Mouse (Mus musculus) midbrain, embryonic 13.5 days (tissue): ENCODE measurements around the gene Midn. TPM values are rescaled to one million over a fixed set of nuclear protein-coding genes. Genes with fewer than 3 reads are reported as not detected.

ENCODE experiments used
- ATAC-seq: fragments of 200-750 bp; cut with Nextera tagmentation; 2 replicates; pipeline ENCODE4 v1.8.0; 2017; ENCODE audit warnings: mild to moderate bottlenecking, moderate TSS enrichment, moderate library complexity
- H3K27ac ChIP-seq: fragments of 300-500 bp; sonication (generic); 2 replicates; pipeline ENCODE4 v1.5.1; 2015; ENCODE audit warnings: inconsistent platforms, mild to moderate bottlenecking, moderate library complexity
- H3K27me3 ChIP-seq: fragments of 300-500 bp; sonication (generic); 2 replicates; pipeline ENCODE4 v1.6.1; 2015; ENCODE audit warnings: mild to moderate bottlenecking, inconsistent platforms
- H3K36me3 ChIP-seq: fragments of 300-500 bp; sonication (generic); 2 replicates; pipeline ENCODE4 v1.6.1; 2015; ENCODE audit warnings: mild to moderate bottlenecking, inconsistent platforms
- H3K4me1 ChIP-seq: fragments of 300-500 bp; sonication (generic); replicated peaks from 2 replicates; pipeline ENCODE4 v1.6.1; 2015; ENCODE audit warnings: inconsistent platforms
- H3K4me2 ChIP-seq: fragments of 300-500 bp; sonication (generic); replicated peaks from 2 replicates; pipeline ENCODE4 v1.6.1; 2015; ENCODE audit warnings: moderate library complexity, mild to moderate bottlenecking, inconsistent platforms
- H3K4me3 ChIP-seq: fragments of 300-500 bp; sonication (generic); replicated peaks from 2 replicates; pipeline ENCODE4 v1.5.1; 2015; ENCODE audit warnings: mild to moderate bottlenecking, inconsistent platforms
- H3K9ac ChIP-seq: fragments of 300-500 bp; sonication (generic); replicated peaks from 2 replicates; pipeline ENCODE4 v1.6.1; 2015; ENCODE audit warnings: mild to moderate bottlenecking, inconsistent platforms
- H3K9me3 ChIP-seq: fragments of 300-500 bp; sonication (generic); 2 replicates; pipeline ENCODE4 v1.6.1; 2016; ENCODE audit warnings: mild to moderate bottlenecking, inconsistent platforms
- WGBS: fragments of 180-500 bp; shearing (Covaris S2); methylation state at CpG from one replicate; pipeline ENCODE4 v1.1.7; 2015; 5-methylcytosine and 5-hydroxymethylcytosine counted together
- polyA plus RNA-seq: library from polyadenylated mRNA; unstranded; fragments of >200 nt; fragmentation: Nextera tagmentation; extraction: Ambion mirVana; gene quantifications from 2 replicates; pipeline ENCODE4 v1.2.1, GENCODE M21; 2015

Gene Midn
- polyA plus RNA-seq, 1 experiment from 2014 or later: 40.6 TPM

DNA sequence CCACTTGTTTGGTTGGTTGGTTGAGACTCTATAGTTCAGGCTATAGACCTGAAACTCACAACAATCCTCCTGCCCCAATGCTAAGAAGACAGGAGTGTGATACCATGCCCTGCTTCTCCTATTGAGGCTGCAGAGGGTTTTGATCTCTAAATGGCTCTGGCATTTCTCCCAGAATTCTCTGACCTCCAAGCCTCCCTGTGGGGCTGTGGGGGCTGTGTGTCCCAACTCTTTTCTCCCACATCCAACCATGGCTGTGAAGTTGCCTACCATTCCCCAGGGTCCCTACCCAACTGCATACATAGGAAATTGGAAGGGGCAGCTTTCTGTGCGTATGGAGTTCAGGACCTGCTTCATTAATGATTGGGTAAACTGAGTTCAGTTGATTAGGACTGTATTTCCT, 48.1 kb downstream of the Midn start:
- 62% methylated on average over 1 of the region's 1 CpGs for WGBS

DNA sequence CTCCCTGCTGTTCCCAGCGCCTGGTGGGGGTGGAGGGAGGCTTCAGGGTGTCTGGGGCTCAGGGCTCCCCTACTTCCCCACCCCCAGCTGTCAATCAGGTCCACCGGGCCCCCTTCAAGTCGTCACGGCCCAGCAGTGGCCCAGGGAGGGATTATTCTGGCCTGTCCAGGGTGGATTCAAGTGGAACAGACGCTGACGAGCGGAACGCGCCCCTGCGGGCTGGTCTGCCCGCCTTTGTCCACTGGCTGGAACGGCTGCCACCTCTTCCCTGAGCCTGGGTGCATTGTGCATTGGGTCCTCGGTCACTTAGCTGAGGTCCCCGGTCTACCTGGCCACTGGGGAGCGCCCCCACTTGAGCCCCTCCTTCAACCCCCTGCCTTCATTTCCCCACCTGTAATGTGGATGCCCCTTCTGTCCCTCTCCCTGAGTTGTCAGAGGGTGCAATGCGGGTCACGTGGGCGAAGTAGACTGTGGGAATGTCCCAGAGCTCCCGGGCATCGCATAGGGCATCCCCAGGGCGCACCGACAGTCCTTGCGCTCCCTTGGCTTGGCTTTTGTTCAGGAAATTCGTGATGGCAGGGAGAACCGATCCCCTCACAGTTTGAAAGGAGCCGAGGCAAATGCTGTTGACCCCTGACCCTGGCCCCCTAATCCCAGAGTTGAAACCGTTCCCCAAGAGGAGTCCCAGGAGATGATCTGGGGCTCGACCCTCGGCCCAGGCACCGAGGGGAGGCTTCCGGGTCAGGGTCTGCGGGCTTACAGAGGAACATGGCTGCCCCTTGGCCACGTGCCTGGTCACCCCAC, 48.9 kb downstream of the Midn start:
- H3K27me3 ChIP-seq: no peaks in the 10 kb centered on the region
- no peak overlapping the region for H3K4me3 ChIP-seq
- WGBS: 15% methylated on average over 33 of the region's 33 CpGs
- no peak overlapping the region for H3K4me2 ChIP-seq
- no peaks in the 10 kb centered on the region for H3K36me3 ChIP-seq
- peaks cover 62% of the 10 kb centered on the region for H3K4me1 ChIP-seq
- peak overlapping the region; percentile 39; the same call in 1 of the 2 replicates for H3K9ac ChIP-seq
- no peaks in the 10 kb centered on the region for H3K9me3 ChIP-seq
- H3K27ac ChIP-seq: peak overlapping the region; percentile 62
- 0 out of 2 replicates have a peak, but pooled peaks have one; percentile 28 for ATAC-seq

More for the DNA sequence above, 48.1 kb downstream of the Midn start:
- no peaks in the 10 kb centered on the region for H3K9me3 ChIP-seq
- no peak overlapping the region for H3K4me2 ChIP-seq
- no peak for ATAC-seq
- H3K27ac ChIP-seq: peak overlapping the region; percentile 62; the same call in 1 of the 2 replicates
- peaks cover 64% of the 10 kb centered on the region for H3K4me1 ChIP-seq
- no peaks in the 10 kb centered on the region for H3K36me3 ChIP-seq
- H3K4me3 ChIP-seq: no peak overlapping the region
- H3K9ac ChIP-seq: no peak overlapping the region
- no peaks in the 10 kb centered on the region for H3K27me3 ChIP-seq

GRCm38 (mm10) chr10:80199440-80200008, 51.5 kb downstream of the Midn start:
- H3K27me3 ChIP-seq: no peaks in the 10 kb centered on the region
- H3K36me3 ChIP-seq: no peaks in the 10 kb centered on the region
- no peak overlapping the region for H3K4me3 ChIP-seq
- WGBS: 48% methylated on average over 3 of the region's 3 CpGs
- no peak overlapping the region for H3K4me2 ChIP-seq
- H3K27ac ChIP-seq: peak overlapping the region; percentile 70
- peaks cover 53% of the 10 kb centered on the region for H3K4me1 ChIP-seq
- H3K9me3 ChIP-seq: no peaks in the 10 kb centered on the region
- no peak overlapping the region for H3K9ac ChIP-seq
- peak; percentile 76 for ATAC-seq

DNA sequence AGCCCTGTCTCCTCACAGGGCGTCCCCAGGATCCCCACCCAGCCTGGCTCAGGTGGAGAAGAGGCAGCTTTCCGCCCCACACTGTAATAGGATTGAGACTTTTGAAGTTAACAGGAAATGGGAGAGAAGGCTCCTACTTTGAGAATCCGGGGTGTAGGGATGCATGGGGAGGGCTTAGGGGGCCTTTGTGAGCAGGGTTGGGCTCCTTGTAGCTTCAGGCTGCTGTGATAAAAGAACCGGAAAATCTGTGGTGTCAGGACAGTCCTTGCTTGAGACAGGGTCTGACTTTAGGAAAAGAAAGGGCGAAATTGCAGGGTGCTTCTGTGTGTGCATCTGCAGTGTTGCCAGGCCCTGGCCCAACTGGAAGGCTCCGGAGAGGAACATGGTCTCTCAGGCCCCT, 52.4 kb downstream of the Midn start:
- H3K9me3 ChIP-seq: no peaks in the 10 kb centered on the region
- H3K4me3 ChIP-seq: no peak overlapping the region
- no peaks in the 10 kb centered on the region for H3K27me3 ChIP-seq
- WGBS: 43% methylated on average over 6 of the region's 6 CpGs
- peaks cover 46% of the 10 kb centered on the region for H3K4me1 ChIP-seq
- no peak overlapping the region for H3K4me2 ChIP-seq
- 0 out of 2 replicates have a peak overlapping the region, but pooled peaks have one; percentile 32 for H3K9ac ChIP-seq
- 0 out of 2 replicates have a peak, but pooled peaks have one; percentile 14 for ATAC-seq
- no peaks in the 10 kb centered on the region for H3K36me3 ChIP-seq
- peak overlapping the region; percentile 70 for H3K27ac ChIP-seq

DNA sequence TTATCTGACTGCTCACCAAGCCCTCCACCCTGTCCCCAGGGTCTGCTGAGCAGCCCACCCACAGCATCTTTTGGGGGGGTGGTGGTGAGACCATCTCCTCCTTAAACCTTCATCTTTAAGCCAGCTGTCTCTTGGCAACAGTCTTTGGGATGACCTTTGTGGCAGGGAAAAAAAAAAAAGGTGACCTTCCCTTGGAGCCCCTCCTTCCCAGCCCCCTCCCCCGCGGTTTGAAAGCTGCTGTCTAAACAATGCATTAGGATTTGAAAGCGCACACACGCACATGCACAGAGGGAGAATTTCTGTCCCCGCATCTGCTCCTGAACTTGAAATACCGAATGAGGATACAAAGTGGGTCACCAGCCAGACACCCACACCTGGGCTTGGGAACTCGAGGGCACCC, 56.0 kb downstream of the Midn start:
- Histone ChIP-seq H3K27ac (peak overlapping the region; percentile 71), H3K4me2 (no peak overlapping the region), H3K4me3 (no peak overlapping the region), H3K27me3 (no peaks in the 10 kb centered on the region), H3K9me3 (no peaks in the 10 kb centered on the region), H3K36me3 (no peaks in the 10 kb centered on the region), H3K4me1 (peaks cover 46% of the 10 kb centered on the region), H3K9ac (peak overlapping the region; percentile 11; the same call in 1 of the 2 replicates)
- no peak for ATAC-seq
- 9% methylated on average over 7 of the region's 7 CpGs for WGBS

GRCm38 (mm10) chr10:80207201-80207600, 59.1 kb downstream of the Midn start:
- peak overlapping the region; percentile 93 for H3K27ac ChIP-seq
- H3K9me3 ChIP-seq: no peaks in the 10 kb centered on the region
- no peaks in the 10 kb centered on the region for H3K27me3 ChIP-seq
- no peak overlapping the region for H3K4me2 ChIP-seq
- H3K36me3 ChIP-seq: no peaks in the 10 kb centered on the region
- H3K9ac ChIP-seq: 0 out of 2 replicates have a peak overlapping the region, but pooled peaks have one; percentile 46
- WGBS: 44% methylated on average over 1 of the region's 1 CpGs
- no peak overlapping the region for H3K4me3 ChIP-seq
- no peak for ATAC-seq
- H3K4me1 ChIP-seq: peaks cover 38% of the 10 kb centered on the region

DNA sequence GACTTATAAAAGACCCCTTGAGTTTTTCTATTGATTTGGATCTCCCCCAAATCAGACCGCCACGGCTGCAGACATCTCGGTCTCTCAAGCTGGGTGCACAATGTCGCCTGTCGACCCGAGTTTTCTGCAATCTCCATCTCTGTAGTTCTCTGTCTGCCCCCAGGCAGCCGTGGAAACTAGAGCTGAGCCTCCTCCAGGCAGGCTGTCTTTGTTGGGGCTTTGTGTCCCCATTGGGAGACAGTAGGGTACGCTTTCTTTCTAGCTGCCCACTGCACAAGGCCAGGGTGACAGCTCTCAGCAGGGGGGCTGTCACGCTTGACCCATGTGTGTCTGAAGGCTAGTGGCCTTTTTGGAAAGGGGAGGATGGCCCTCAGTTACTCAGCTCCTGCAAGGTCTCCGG, 59.6 kb downstream of the Midn start:
- Histone ChIP-seq H3K36me3 (no peaks in the 10 kb centered on the region), H3K27ac (peak overlapping the region; percentile 93), H3K9me3 (no peaks in the 10 kb centered on the region), H3K4me2 (peak overlapping the region; percentile 52), H3K4me1 (peaks cover 38% of the 10 kb centered on the region), H3K4me3 (peak overlapping the region; percentile 28; the same call in 1 of the 2 replicates), H3K9ac (peak overlapping the region; percentile 46; the same call in 1 of the 2 replicates), H3K27me3 (no peaks in the 10 kb centered on the region)
- peak; percentile 62 for ATAC-seq
- WGBS: 23% methylated on average over 10 of the region's 10 CpGs

Other genes with a start within 250 kb of the Midn start
- gene Med16, start 239.3 kb upstream of the Midn start, polyA plus RNA-seq: 62.9 and 69.1 TPM in 2 replicates
- 17.5 and 34.1 TPM in 2 replicates for gene Gm26602, start 237.4 kb upstream of the Midn start, polyA plus RNA-seq
- 2.2 and 2.3 TPM in 2 replicates for gene Kiss1r, start 231.3 kb upstream of the Midn start, polyA plus RNA-seq
- gene R3hdm4, start 227.1 kb upstream of the Midn start, polyA plus RNA-seq: 231 TPM in 2 replicates
- gene Arid3a, start 221.2 kb upstream of the Midn start, polyA plus RNA-seq: 3.8 and 3.9 TPM in 2 replicates
- 76.7 and 78.4 TPM in 2 replicates for gene Wdr18, start 188.1 kb upstream of the Midn start, polyA plus RNA-seq
- 0.24 and 0.57 TPM in 2 replicates for gene Grin3b, start 177.6 kb upstream of the Midn start, polyA plus RNA-seq
- gene Tmem259, start 163.9 kb upstream of the Midn start, polyA plus RNA-seq: 13.7 and 16.7 TPM in 2 replicates
- 29.5 and 37.1 TPM in 2 replicates for gene Cnn2, start 159.7 kb upstream of the Midn start, polyA plus RNA-seq
- gene Abca7, start 151.8 kb upstream of the Midn start, polyA plus RNA-seq: 5.4 and 5.8 TPM in 2 replicates
- 1.5 and 1.6 TPM in 2 replicates for gene Arhgap45, start 131.6 kb upstream of the Midn start, polyA plus RNA-seq
- gene Polr2e, start 108.5 kb upstream of the Midn start, polyA plus RNA-seq: 159 and 174 TPM in 2 replicates
- 498 and 532 TPM in 2 replicates for gene Gpx4, start 101.1 kb upstream of the Midn start, polyA plus RNA-seq
- 13.4 and 15.3 TPM in 2 replicates for gene Sbno2, start 42.7 kb upstream of the Midn start, polyA plus RNA-seq
- 17.7 and 20.7 TPM in 2 replicates for gene Stk11, start 32.5 kb upstream of the Midn start, polyA plus RNA-seq
- 391 and 394 TPM in 2 replicates for gene Atp5d, start 9.6 kb upstream of the Midn start, polyA plus RNA-seq
- 40.6 and 45.3 TPM in 2 replicates for gene Cbarp, start 7.4 kb upstream of the Midn start, polyA plus RNA-seq
- 354 and 412 TPM in 2 replicates for gene Cirbp, start 17.7 kb downstream of the Midn start, polyA plus RNA-seq
- gene 1600002K03Rik, start 24.7 kb downstream of the Midn start, polyA plus RNA-seq: 11.9 and 14.5 TPM in 2 replicates
- 34.5 and 41.3 TPM in 2 replicates for gene Efna2, start 31.2 kb downstream of the Midn start, polyA plus RNA-seq
- gene Mum1, start 78.2 kb downstream of the Midn start, polyA plus RNA-seq: 91.4 and 98.4 TPM in 2 replicates
- 244 and 265 TPM in 2 replicates for gene Ndufs7, start 100.8 kb downstream of the Midn start, polyA plus RNA-seq
- 20.9 and 22.3 TPM in 2 replicates for gene Gamt, start 112.7 kb downstream of the Midn start, polyA plus RNA-seq
- gene Dazap1, start 113.2 kb downstream of the Midn start, polyA plus RNA-seq: 62.9 and 66.1 TPM in 2 replicates
- gene Rps15, start 144.2 kb downstream of the Midn start, polyA plus RNA-seq: 631 and 653 TPM in 2 replicates
- gene Apc2, start 147.7 kb downstream of the Midn start, polyA plus RNA-seq: 182 and 209 TPM in 2 replicates
- gene 2310011J03Rik, start 172.3 kb downstream of the Midn start, polyA plus RNA-seq: 27.8 and 33.4 TPM in 2 replicates
- gene Pcsk4, start 181.2 kb downstream of the Midn start, polyA plus RNA-seq: 1.9 and 2.1 TPM in 2 replicates
- gene Reep6, start 181.7 kb downstream of the Midn start, polyA plus RNA-seq: 3.0 and 3.1 TPM in 2 replicates
- 0.39 and 0.61 TPM in 2 replicates for gene Adamtsl5, start 200.1 kb downstream of the Midn start, polyA plus RNA-seq
- 0.96 and 1.3 TPM in 2 replicates for gene Plk5, start 208.2 kb downstream of the Midn start, polyA plus RNA-seq
- gene Mex3d, start 239.4 kb downstream of the Midn start, polyA plus RNA-seq: 15.9 and 18.6 TPM in 2 replicates